Mouse (Mus musculus): ENCODE measurements around the gene Olfr1129. TPM values are rescaled to one million over a fixed set of nuclear protein-coding genes. Genes with fewer than 3 reads are reported as not detected.
"Not testable (repeated sequence)": the region's sequence is repeated elsewhere in the genome, so short reads cannot be mapped to it uniquely, and the experiment has no call there.

Gene Olfr1129
- polyA plus RNA-seq (2014; fragmentation: Nextera tagmentation; extraction: Ambion mirVana) = not detected in 2 replicates

DNA sequence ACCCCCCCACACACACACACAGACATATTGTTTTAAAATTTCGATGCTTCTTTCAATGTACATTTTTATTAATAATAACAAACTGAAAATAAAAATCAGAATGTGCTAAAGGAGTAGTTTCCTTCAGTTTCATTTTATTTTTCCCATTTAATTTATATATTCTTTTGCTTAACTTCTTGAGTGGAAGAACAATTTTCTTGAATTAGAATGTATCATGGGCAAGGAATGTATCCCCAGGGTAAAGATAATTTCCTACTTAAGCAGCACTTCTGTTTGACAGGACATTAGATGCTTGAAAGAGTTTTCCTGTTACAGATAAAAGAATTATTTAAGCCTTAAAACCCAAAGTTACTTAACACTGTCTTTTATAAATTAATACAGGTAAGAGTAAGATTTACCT is at the start of gene Olfr1129:
Gene Olfr1129 (plus strand): TSS at position 301 of the 400 bp plus-strand sequence.
- WGBS = 86% methylated on average over 1 of the region's 1 CpGs
- ATAC-seq (ENCODE audit: low FRiP score); H3K4me2 ChIP-seq; H3K27ac ChIP-seq (ENCODE audit: low read depth, low read length); H3K9ac ChIP-seq (ENCODE audit: low read length); DNase-seq (ENCODE audit: low spot score, missing footprints); H3K4me1 ChIP-seq (ENCODE audit: control insufficient read depth, insufficient read depth, low read length); H3K36me3 ChIP-seq (ENCODE audit: control insufficient read depth, insufficient read depth, low read length); H3K9me3 ChIP-seq (ENCODE audit: control insufficient read depth, low read length); H3K4me3 ChIP-seq (ENCODE audit: low read depth, low read length); H3K27me3 ChIP-seq (ENCODE audit: control insufficient read depth, insufficient read depth, low read length): not testable (repeated sequence)

DNA sequence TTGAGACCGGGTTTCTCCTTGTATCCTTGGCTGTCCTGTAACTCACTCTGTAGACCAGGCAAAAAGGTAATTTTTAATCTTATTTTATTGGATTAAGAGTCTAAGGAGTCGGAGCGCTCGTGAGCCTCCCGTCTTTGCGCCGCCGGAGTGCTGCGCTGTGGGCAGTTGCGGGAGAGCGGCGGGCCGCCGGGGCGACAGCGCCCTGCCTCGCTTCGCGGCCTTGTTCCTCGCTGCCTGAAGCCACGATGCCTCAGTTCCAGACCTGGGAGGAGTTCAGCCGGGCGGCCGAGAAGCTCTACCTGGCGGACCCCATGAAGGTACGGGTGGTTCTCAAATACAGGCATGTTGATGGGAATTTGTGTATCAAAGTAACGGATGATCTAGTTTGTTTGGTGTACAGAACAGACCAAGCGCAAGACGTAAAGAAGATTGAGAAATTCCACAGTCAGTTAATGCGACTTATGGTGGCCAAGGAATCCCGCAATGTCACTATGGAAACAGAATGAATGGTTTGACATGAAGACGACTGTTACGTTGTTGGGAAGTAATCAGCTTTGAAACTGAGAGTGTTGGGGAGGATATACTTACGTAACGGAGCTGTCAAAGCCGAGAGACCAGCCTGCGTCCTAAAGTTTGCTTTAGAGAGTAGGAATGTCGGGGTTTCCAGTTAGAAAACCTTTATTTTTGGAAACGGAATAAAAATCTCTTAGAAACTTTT is 47.6 kb upstream of the Olfr1129 start:
- peak overlapping the region; percentile 38 for H3K4me2 ChIP-seq
- H3K4me1 ChIP-seq (ENCODE audit: control insufficient read depth, insufficient read depth, low read length); H3K27ac ChIP-seq (ENCODE audit: low read depth, low read length); H3K27me3 ChIP-seq (ENCODE audit: control insufficient read depth, insufficient read depth, low read length); H3K36me3 ChIP-seq (ENCODE audit: control insufficient read depth, insufficient read depth, low read length); H3K9ac ChIP-seq (ENCODE audit: low read length); H3K9me3 ChIP-seq (ENCODE audit: control insufficient read depth, low read length): not testable (repeated sequence)
- ATAC-seq (ENCODE audit: low FRiP score) (peak; percentile 89), DNase-seq (ENCODE audit: low spot score, missing footprints) (peak; percentile 89)
- H3K4me3 ChIP-seq (ENCODE audit: low read depth, low read length) = peak overlapping the region; percentile 11; the same call in 1 of the 2 replicates
- WGBS = 23% methylated on average over 38 of the region's 39 CpGs

DNA sequence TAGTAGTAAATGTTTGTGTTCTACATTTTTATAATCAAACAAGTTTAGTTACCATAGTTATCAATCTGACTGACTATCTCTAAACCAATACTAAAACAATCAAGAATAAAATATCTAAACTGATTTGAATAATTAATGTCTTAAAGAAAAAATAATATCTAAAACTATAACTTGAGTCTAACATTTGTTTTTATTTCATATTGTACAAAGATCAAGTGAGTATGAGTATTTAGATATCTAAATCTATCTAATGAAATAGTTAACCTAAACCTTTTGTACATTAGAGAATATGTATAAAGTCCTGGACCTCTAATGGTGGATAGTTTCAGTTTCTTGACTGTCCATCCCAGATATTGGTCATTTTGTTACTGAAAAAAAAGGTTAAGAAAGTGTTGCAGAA is 42.2 kb upstream of the Olfr1129 start, which contains the start of gene Olfr153:
Gene Olfr153 (plus strand): TSS at position 301 of the 400 bp plus-strand sequence.
- Histone ChIP-seq H3K4me1 (ENCODE audit: control insufficient read depth, insufficient read depth, low read length) (no peaks in the 10 kb centered on the region), H3K9me3 (ENCODE audit: control insufficient read depth, low read length) (no peaks in the 10 kb centered on the region), H3K4me2 (no peak within 1 kb of the TSS), H3K4me3 (ENCODE audit: low read depth, low read length) (no peak within 1 kb of the TSS), H3K27me3 (ENCODE audit: control insufficient read depth, insufficient read depth, low read length) (no peaks in the 10 kb centered on the region), H3K36me3 (ENCODE audit: control insufficient read depth, insufficient read depth, low read length) (no peaks in the 10 kb centered on the region), H3K9ac (ENCODE audit: low read length) (no peak within 1 kb of the TSS), H3K27ac (ENCODE audit: low read depth, low read length) (no peak within 1 kb of the TSS)
- DNase-seq (ENCODE audit: low spot score, missing footprints) (no peak), ATAC-seq (ENCODE audit: low FRiP score) (no peak)

DNA sequence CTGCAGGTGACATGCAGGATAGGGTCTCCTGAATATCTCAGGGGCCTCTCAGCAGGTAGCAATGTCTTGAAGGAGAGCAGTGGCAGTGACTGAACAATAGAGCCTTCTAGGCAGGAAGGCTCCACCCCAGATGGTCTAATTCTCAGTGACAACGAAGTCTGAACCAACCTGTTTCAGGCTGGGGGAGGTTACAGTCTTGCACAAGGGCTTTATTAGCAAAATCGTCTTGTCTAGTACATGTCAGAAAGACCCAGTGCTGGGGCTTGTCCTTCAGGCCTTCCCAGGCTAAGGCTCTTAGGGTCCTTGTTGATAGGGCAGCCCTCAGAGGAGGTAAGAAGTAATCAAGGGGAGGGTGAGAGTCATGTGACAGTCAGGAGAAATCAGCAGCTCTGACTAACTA is 38.9 kb upstream of the Olfr1129 start:
- ATAC-seq (ENCODE audit: low FRiP score) = no peak
- H3K9me3 ChIP-seq (ENCODE audit: control insufficient read depth, low read length) = no peaks in the 10 kb centered on the region
- WGBS = 56% methylated on average over 2 of the region's 2 CpGs
- H3K4me3 ChIP-seq (ENCODE audit: low read depth, low read length) = no peak overlapping the region
- H3K4me1 ChIP-seq (ENCODE audit: control insufficient read depth, insufficient read depth, low read length) = no peaks in the 10 kb centered on the region
- no peaks in the 10 kb centered on the region for H3K27me3 ChIP-seq (ENCODE audit: control insufficient read depth, insufficient read depth, low read length)
- H3K4me2 ChIP-seq = no peak overlapping the region
- no peak overlapping the region for H3K9ac ChIP-seq (ENCODE audit: low read length)
- H3K36me3 ChIP-seq (ENCODE audit: control insufficient read depth, insufficient read depth, low read length) = no peaks in the 10 kb centered on the region
- DNase-seq (ENCODE audit: low spot score, missing footprints) = no peak
- H3K27ac ChIP-seq (ENCODE audit: low read depth, low read length) = no peak overlapping the region

DNA sequence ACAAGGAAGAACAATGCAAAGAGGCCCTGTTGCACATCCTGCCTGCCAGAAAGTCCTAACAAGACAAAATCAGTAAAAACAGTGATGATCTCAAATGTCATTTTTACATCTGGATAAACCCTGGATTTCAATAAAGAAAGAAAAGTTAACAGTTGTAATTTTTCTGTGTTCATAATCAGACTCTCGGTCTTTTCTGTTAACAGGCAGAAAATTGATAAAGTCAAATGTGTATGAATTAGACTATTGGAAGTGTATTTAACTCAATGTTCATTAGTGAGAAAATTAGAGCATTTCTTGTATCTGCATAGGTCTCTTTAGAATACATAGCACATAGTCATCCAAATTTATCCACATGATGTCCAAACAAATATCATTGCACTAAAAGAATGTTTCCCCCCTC is 28.3 kb upstream of the Olfr1129 start, which contains the start of gene Olfr1128:
Gene Olfr1128 (minus strand): TSS at position 101 of the 400 bp plus-strand sequence.
- Histone ChIP-seq H3K36me3 (ENCODE audit: control insufficient read depth, insufficient read depth, low read length) (no peaks in the 10 kb centered on the region; the same call in 1 of the 2 replicates), H3K4me2 (no peak within 1 kb of the TSS), H3K9me3 (ENCODE audit: control insufficient read depth, low read length) (no peaks in the 10 kb centered on the region), H3K27ac (ENCODE audit: low read depth, low read length) (no peak within 1 kb of the TSS), H3K9ac (ENCODE audit: low read length) (no peak within 1 kb of the TSS), H3K27me3 (ENCODE audit: control insufficient read depth, insufficient read depth, low read length) (no peaks in the 10 kb centered on the region), H3K4me1 (ENCODE audit: control insufficient read depth, insufficient read depth, low read length) (no peaks in the 10 kb centered on the region), H3K4me3 (ENCODE audit: low read depth, low read length) (no peak within 1 kb of the TSS)
- ATAC-seq (ENCODE audit: low FRiP score) = no peak
- 96% methylated on average over 1 of the region's 1 CpGs for WGBS
- DNase-seq (ENCODE audit: low spot score, missing footprints) = no peak

DNA sequence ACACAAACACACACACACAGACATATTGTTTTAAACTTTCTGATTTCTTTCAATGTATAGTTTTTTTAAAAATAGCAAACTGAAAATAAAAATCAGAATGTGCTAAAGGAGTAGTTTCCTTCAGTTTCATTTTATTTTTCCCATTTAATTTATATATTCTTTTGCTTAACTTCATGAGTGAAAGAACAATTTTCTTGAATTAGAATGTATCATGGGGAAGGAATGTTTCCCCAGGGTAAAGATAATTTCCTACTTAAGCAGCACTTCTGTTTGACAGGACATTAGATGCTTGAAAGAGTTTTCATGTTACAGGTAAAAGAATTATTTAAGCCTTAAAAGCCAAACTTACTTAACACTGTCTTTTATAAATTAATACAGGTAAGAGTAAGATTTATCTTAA is 32.2 kb downstream of the Olfr1129 start, which contains the start of gene Olfr1130:
Gene Olfr1130 (plus strand): TSS at position 301 of the 400 bp plus-strand sequence.
- not testable (repeated sequence) for H3K4me2 ChIP-seq; H3K9me3 ChIP-seq (ENCODE audit: control insufficient read depth, low read length); H3K9ac ChIP-seq (ENCODE audit: low read length); H3K36me3 ChIP-seq (ENCODE audit: control insufficient read depth, insufficient read depth, low read length); H3K4me3 ChIP-seq (ENCODE audit: low read depth, low read length); DNase-seq (ENCODE audit: low spot score, missing footprints); H3K27me3 ChIP-seq (ENCODE audit: control insufficient read depth, insufficient read depth, low read length); H3K4me1 ChIP-seq (ENCODE audit: control insufficient read depth, insufficient read depth, low read length); H3K27ac ChIP-seq (ENCODE audit: low read depth, low read length); ATAC-seq (ENCODE audit: low FRiP score)

DNA sequence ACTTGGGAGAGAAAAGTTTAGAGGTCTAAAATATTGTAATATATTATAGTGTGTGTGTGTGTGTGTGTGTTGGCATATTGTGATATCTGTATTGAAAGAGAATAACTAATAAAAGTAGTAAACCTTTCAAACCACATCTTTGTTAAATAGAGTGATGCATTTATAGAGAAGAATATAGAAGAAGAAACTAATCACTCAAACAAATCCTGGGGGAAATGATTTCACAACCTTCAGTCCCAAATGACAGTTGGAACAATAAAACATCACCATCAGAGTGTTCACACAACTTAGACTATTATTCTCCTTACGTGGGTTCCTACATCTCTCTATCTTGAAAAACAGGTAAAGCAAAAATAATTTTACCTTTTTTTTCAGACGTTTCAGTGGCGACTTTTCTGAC is 53.1 kb downstream of the Olfr1129 start, which contains the start of gene Olfr1131:
Gene Olfr1131 (plus strand): TSS at position 301 of the 400 bp plus-strand sequence.
- ATAC-seq (ENCODE audit: low FRiP score) (no peak), DNase-seq (ENCODE audit: low spot score, missing footprints) (no peak)
- no peak within 1 kb of the TSS for H3K4me3 ChIP-seq (ENCODE audit: low read depth, low read length)
- H3K4me1 ChIP-seq (ENCODE audit: control insufficient read depth, insufficient read depth, low read length) = no peaks in the 10 kb centered on the region
- 69% methylated on average over 3 of the region's 3 CpGs for WGBS
- H3K4me2 ChIP-seq = no peak within 1 kb of the TSS
- H3K36me3 ChIP-seq (ENCODE audit: control insufficient read depth, insufficient read depth, low read length) = no peaks in the 10 kb centered on the region
- no peaks in the 10 kb centered on the region for H3K27me3 ChIP-seq (ENCODE audit: control insufficient read depth, insufficient read depth, low read length)
- H3K27ac ChIP-seq (ENCODE audit: low read depth, low read length) = no peak within 1 kb of the TSS
- no peaks in the 10 kb centered on the region for H3K9me3 ChIP-seq (ENCODE audit: control insufficient read depth, low read length)
- H3K9ac ChIP-seq (ENCODE audit: low read length) = no peak within 1 kb of the TSS

Other genes starting within 250 kb of the Olfr1129 start
- gene Olfr1120, start 219.1 kb upstream of the Olfr1129 start, polyA plus RNA-seq (2014; fragmentation: Nextera tagmentation; extraction: Ambion mirVana) = not detected in 2 replicates
- not detected in 2 replicates for gene Olfr1121, start 204.0 kb upstream of the Olfr1129 start, polyA plus RNA-seq (2014; fragmentation: Nextera tagmentation; extraction: Ambion mirVana)
- gene Olfr1122, start 188.1 kb upstream of the Olfr1129 start, polyA plus RNA-seq (2014; fragmentation: Nextera tagmentation; extraction: Ambion mirVana) = not detected in 2 replicates
- not detected in 2 replicates for gene Olfr1123, start 157.3 kb upstream of the Olfr1129 start, polyA plus RNA-seq (2014; fragmentation: Nextera tagmentation; extraction: Ambion mirVana)
- not detected in 2 replicates for gene Olfr1124, start 143.6 kb upstream of the Olfr1129 start, polyA plus RNA-seq (2014; fragmentation: Nextera tagmentation; extraction: Ambion mirVana)
- gene Olfr1126, start 119.9 kb upstream of the Olfr1129 start, polyA plus RNA-seq (2014; fragmentation: Nextera tagmentation; extraction: Ambion mirVana) = not detected in 2 replicates
- not detected in 2 replicates for gene Pramel7, start 76.8 kb upstream of the Olfr1129 start, polyA plus RNA-seq (2014; fragmentation: Nextera tagmentation; extraction: Ambion mirVana)
- gene Pramel6, start 67.3 kb upstream of the Olfr1129 start, polyA plus RNA-seq (2014; fragmentation: Nextera tagmentation; extraction: Ambion mirVana) = not detected in 2 replicates
- gene Olfr153, start 42.1 kb upstream of the Olfr1129 start, polyA plus RNA-seq (2014; fragmentation: Nextera tagmentation; extraction: Ambion mirVana) = not detected in 2 replicates
- not detected in 2 replicates for gene Olfr1128, start 28.4 kb upstream of the Olfr1129 start, polyA plus RNA-seq (2014; fragmentation: Nextera tagmentation; extraction: Ambion mirVana)
- not detected in 2 replicates for gene Olfr1130, start 32.3 kb downstream of the Olfr1129 start, polyA plus RNA-seq (2014; fragmentation: Nextera tagmentation; extraction: Ambion mirVana)
- gene Olfr1131, start 53.2 kb downstream of the Olfr1129 start, polyA plus RNA-seq (2014; fragmentation: Nextera tagmentation; extraction: Ambion mirVana) = not detected in 2 replicates
- gene Olfr1132, start 63.6 kb downstream of the Olfr1129 start, polyA plus RNA-seq (2014; fragmentation: Nextera tagmentation; extraction: Ambion mirVana) = not detected in 2 replicates
- not detected in 2 replicates for gene Olfr1133, start 73.5 kb downstream of the Olfr1129 start, polyA plus RNA-seq (2014; fragmentation: Nextera tagmentation; extraction: Ambion mirVana)
- not detected in 2 replicates for gene Olfr1134, start 84.6 kb downstream of the Olfr1129 start, polyA plus RNA-seq (2014; fragmentation: Nextera tagmentation; extraction: Ambion mirVana)
- not detected in 2 replicates for gene Olfr1135, start 99.8 kb downstream of the Olfr1129 start, polyA plus RNA-seq (2014; fragmentation: Nextera tagmentation; extraction: Ambion mirVana)
- gene Olfr1136, start 120.0 kb downstream of the Olfr1129 start, polyA plus RNA-seq (2014; fragmentation: Nextera tagmentation; extraction: Ambion mirVana) = not detected in 2 replicates
- gene Olfr1137, start 139.3 kb downstream of the Olfr1129 start, polyA plus RNA-seq (2014; fragmentation: Nextera tagmentation; extraction: Ambion mirVana) = not detected in 2 replicates
- gene Olfr1138, start 166.1 kb downstream of the Olfr1129 start, polyA plus RNA-seq (2014; fragmentation: Nextera tagmentation; extraction: Ambion mirVana) = not detected in 2 replicates
- not detected in 2 replicates for gene Olfr1140, start 169.8 kb downstream of the Olfr1129 start, polyA plus RNA-seq (2014; fragmentation: Nextera tagmentation; extraction: Ambion mirVana)
- not detected in 2 replicates for gene Olfr1141, start 180.1 kb downstream of the Olfr1129 start, polyA plus RNA-seq (2014; fragmentation: Nextera tagmentation; extraction: Ambion mirVana)
- gene Olfr152, start 205.6 kb downstream of the Olfr1129 start, polyA plus RNA-seq (2014; fragmentation: Nextera tagmentation; extraction: Ambion mirVana) = not detected in 2 replicates
- not detected in 2 replicates for gene Olfr1143, start 226.7 kb downstream of the Olfr1129 start, polyA plus RNA-seq (2014; fragmentation: Nextera tagmentation; extraction: Ambion mirVana)
- not detected in 2 replicates for gene Olfr1145, start 235.9 kb downstream of the Olfr1129 start, polyA plus RNA-seq (2014; fragmentation: Nextera tagmentation; extraction: Ambion mirVana)

All from midbrain, embryonic 11.5 days (tissue).